Mouse (Mus musculus): ENCODE results near the gene Tgm4.

The Tgm4 gene

DNA sequence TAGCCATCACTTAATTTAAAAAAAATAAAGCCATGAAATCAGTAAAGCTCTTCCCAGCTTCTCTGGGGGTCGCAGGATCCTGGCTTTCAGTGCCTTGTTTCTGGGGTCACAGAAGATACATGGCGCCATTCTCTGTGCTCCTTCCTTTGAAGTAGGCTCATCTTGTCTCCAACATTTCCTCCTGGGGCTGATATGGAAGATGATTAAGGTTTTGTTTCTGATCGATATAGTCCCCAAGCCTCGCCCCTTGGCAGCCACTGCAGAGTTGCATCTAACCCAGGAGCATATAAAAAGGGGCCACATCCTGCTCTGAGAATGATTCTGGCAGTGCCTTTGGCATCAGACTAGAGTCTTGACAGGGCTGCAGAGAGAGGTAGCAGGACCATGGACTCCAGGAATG, at the start of gene Tgm4:
Gene Tgm4 (plus strand): TSS at position 301 of the 400 bp plus-strand sequence.
- no peak for DNase-seq (ENCODE audit: low spot score)

DNA sequence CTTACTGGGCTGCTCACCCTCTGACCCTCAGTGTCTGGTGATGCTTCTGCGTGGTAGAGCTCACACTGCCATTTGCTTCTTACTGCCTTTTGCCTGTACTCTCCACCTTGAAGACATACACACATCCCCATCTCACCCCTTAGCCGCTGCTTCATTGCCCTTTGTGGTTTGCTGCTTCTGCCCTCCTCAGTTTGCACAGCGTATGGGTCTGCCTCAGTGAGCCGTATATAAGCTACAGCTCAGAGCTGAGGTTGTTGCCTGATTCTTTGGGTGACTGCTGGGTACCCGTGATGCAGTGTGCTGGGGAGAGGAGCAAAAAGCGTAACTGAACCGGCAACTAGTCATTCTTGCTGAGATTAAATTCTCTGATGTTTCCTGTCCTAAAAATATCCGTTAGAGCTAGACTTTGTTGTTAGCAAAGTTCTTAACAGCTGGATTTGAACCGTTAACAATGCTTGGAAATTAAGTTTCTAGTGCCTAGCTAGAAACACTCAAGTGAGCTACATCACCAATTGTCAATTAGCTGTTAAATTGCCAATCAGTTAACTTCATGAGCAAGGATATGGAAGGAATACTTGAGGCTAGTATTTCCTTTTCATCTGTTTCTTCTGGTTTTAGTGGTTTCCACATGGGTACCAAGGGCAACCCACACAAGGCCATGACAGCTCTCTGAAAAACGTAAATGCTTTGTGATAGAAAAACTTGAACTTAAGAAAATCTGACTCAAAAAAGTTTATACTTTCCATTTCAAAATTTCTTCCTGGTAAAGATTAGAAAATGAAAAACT, 35.9 kb upstream of the Tgm4 start:
- no peak for DNase-seq (ENCODE audit: low spot score)

DNA sequence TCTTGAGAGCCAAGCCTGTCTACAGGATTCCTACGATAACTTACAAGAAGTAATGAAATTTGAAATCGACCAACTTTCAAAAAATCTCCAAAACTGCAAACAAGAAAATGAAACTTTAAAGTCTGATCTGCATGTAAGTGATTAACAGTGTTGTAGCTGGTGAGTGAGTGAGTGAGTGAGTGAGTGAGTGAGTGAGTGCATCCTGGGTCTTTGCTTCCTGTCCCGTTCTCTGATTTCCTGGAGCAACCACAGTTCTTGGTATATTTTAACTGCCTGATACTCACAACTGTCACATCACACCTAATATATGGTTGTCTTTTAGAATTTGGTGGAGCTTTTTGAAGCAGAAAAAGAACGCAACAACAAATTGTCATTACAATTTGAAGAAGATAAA, 35.3 kb upstream of the Tgm4 start:
- DNase-seq (ENCODE audit: low spot score): no peak

DNA sequence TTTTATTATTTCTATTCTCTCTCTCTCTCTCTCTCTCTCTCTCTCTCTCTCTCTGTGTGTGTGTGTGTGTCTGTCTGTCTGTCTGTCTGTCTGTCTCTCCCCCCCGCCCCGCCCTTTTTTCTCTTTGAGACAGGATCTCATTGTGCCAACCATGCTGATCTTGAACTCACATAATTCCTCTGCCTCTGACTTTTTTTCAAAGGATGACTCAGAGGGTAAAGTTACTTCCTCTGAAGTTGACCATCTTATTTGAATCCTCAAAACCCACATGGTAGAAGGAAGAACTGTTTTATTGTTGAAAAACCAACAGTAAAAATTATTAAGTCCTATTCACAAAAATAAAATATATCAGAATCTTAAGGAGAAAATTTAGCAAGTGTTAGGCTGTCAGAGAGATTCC, 29.8 kb upstream of the Tgm4 start:
- no peak for DNase-seq (ENCODE audit: low spot score)

GRCm38 (mm10) chr9:123006071-123006470, 28.5 kb upstream of the Tgm4 start:
- DNase-seq (ENCODE audit: low spot score): no peak

- DNase-seq (ENCODE audit: low spot score): peak; percentile 88
Observed at GRCm38 (mm10) chr9:123020995-123021631, 13.4 kb upstream of the Tgm4 start, which contains the start of gene Tmem42. Gene Tmem42, plus strand, starts transcription at chr9:123021326.

DNA sequence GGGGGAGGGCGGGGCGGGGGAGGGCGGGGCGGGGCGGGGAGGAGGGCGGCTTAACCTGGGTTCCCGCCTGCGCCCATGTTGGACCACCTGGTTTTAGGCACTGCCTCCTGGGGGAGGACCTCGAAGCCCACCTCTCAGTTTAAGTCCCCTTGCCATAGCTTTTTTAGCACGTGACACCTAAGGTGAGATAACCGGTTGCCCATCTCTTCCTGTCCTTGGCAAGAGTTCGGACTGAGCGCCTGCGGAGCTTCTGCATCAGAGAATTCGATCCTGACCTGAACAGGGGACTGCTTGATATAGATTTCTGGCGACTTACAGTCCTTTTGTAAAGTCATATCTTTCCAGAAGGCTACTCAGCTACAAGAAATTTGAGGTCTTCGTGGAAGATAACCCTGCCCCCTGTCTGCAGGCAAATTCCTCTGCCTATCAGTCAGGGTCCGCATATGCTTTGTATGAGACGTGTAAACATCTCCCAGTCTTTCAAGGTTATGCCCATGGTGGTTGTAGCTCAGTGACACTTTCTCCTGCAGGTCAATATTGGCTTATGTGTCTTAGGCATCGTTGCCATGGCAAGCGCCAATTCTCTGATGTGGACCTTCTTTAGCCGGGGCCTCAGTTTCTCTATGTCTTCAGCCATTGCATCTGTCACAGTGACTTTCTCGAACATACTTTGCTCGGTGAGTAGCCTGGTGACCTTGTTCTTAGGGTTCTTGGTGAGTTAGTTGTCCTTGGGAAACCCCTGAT, 12.7 kb upstream of the Tgm4 start:
- no peak for DNase-seq (ENCODE audit: low spot score)

- DNase-seq (ENCODE audit: low spot score): no peak
Observed at GRCm38 (mm10) chr9:123024201-123024600, 10.3 kb upstream of the Tgm4 start.

DNA sequence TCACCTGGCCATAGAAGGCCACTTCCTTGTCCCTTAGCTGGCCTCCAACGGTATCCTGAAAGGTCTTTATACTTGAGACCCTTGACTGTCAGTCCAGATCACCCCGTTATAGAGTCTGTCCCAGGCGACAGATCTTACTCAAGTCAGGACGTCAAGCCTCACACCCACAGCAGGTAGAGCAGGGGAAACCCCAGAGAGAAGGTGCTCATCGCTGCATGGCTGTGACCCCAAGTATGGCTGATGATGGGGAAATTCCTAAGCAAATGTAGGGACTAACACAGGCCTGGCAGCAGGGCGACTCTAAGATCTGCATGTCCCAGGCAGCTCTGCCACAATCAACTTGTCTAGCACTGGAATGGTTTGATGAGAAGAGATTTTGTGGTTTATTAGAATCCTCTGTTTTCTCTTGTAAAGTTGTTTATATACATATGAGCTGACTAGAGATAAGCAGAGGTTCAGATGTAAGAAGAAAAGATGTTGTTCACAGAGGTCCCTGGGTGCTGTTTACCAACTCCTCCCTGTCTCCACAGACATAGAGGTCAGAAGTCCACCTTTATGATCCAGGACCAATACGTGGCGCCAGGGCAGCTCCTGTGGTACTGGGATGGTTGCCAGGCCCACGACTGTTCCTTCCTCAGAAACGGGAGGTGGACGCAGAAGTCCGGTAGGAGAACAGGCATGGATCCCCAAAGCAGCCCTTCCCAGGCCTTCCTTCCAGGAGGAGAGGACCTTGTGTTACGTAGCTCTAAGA, 2.9 kb upstream of the Tgm4 start:
- DNase-seq (ENCODE audit: low spot score): no peak

- DNase-seq (ENCODE audit: low spot score): no peak
Observed at GRCm38 (mm10) chr9:123047665-123048064, 13.1 kb downstream of the Tgm4 start.

- DNase-seq (ENCODE audit: low spot score): no peak
Observed at GRCm38 (mm10) chr9:123058724-123059292, 24.3 kb downstream of the Tgm4 start.

DNA sequence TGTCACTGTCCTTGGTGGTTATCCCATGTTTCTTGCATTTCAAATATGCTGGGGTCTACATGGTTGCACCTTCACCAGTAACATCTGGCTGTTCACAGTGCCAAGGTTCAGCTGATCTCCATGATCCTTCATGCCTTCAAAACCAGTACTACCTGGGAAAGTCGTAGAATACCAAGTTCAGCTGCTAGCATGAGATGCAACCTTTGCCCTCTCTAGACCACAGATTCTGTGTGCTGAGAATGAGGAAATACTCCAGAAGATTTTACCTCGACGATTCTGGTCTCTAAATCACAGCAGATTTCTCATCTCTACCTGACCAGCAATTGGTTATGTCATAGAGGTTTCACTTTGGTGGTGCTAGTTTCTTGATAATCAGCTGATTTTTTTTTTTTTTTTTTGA, 25.6 kb downstream of the Tgm4 start:
- DNase-seq (ENCODE audit: low spot score): no peak

DNA sequence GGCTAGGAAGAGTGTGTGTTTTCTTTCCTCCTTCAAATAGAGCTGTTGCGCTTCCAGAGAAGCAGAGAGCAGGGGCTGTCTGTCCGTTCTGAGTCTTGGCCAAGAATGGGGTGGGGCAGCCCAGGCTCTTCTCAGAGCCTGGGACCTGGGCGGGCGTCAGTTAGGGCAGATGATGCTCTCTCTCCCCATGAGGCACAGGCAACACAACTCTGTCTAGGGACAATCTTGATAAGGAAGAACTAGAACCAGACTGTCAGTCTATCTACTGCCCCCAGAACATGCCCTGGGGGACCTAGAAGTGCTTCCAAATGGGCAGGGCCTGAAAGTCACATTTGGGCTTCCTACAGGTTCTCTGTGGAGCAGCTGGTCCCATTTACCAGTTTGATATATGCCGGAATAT, 44.6 kb downstream of the Tgm4 start:
- DNase-seq (ENCODE audit: low spot score): no peak

DNA sequence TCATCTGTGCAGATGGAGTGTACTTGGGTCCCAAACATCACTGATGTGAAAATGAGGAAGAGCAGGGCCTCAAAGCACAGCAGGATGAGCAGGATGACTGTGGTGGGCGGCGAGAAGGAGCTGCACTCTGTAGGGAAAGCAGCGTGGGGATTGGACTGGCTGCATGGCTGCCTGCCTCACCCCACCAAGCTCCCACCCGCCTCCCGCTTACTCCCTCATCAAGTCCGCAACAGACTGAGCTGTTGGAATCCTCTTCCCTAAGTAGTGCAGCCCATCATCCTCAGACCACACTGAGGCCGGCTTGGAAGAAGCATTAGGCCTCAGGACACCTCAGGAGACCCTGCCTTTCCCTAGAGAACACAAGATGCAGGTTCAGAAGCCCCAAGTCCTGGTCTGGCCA, 45.8 kb downstream of the Tgm4 start:
- DNase-seq (ENCODE audit: low spot score): no peak

DNA sequence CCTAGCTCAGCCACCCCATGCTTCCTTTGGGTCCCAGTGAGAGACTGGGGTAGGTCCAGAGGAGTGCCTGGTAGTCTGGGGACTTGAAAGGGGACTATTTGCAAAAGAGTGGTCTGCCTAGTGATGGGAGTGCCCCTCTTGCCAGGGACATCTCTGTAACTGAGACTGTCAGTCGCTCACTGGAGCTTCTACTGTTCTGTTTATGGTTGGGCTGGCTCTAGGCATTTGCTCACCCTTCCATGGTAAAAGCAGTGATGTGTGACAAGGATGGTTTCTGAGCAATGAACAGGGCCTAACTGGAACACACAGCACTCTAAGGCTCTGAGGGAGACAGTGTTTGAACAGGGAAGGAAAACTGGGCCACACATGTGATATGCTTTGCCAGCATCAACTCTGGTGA, 46.3 kb downstream of the Tgm4 start:
- DNase-seq (ENCODE audit: low spot score): no peak

DNA sequence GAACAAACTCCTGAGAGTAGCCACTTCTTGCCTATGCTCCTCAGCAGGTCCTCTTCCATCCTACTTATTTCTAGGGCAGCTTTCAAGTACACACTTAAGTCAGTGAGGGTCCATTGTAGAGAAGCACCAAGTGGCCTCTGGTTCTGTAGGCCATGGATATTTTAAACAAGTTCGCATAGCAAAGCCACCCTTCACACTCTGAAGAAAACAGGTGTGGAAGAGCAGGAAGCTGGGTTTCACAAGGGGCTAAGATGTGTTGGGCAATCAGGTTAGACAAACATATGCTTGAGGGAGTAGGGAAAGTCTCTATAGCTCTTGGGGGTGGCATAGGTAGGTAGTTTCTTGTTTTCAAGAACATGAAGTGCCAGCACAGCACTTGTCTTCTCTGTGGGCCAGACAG, 50.8 kb downstream of the Tgm4 start:
- DNase-seq (ENCODE audit: low spot score): no peak

DNA sequence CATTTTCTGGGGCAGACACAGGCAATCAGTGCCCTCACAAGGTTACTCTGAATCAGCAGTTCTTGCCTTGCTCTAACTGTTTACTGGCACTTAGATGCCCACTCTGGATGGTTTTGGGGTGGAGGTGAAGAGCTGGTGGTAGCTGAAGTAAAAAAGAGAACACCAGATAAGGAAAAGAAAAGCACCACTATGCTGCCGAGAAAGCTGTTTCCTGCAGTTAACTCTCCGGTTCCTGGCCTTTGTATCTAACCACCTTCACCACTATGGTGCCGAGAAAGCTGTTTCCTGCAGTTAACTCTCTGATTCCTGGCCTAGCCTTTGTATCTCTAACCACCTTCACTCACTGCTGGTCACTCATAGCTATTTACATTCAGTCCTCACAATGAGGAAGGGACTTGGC, 53.0 kb downstream of the Tgm4 start:
- no peak for DNase-seq (ENCODE audit: low spot score)

- DNase-seq (ENCODE audit: low spot score): no peak
Observed at GRCm38 (mm10) chr9:123090844-123091243, 56.3 kb downstream of the Tgm4 start.

DNA sequence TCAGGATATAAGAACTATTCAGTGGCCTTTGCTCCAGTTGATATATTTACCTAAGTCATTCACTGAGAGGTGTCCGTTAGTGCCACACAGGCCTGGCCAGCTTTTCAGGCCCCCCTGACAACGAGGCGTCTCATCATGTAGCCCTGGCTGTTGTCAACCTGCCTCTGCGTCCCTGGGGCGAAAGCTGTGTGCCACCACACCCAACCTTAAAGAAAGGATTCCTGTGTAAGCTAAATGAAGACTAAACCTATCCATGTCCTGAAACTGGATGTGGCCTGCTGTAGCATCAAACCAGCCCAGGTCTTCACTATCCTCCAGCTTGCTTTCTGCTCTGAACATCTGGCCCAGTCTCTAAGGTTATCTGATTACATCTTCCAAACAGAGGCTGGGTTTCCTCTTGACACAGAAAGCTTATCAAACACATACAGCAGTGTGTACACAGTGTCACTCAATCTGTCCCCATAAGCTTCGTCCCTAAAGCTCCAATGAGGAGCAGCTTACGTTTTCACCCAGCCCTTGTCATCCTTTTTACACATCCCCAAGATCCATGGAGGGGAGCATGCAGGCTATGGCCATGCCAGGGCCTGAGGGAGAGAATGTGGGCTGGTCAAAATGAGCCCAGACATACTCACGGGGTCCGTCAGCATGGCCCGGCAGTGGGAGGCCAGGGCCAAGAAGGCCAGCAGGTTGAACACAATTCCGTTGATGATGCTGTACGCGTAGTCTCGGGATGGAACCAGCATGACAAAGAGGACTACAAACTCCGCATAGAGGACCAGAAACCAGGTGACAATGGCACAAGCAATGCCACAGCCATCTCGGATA, 65.3 kb downstream of the Tgm4 start:
- DNase-seq (ENCODE audit: low spot score): no peak

- no peak for DNase-seq (ENCODE audit: low spot score)
Observed at GRCm38 (mm10) chr9:123103425-123103824, 68.9 kb downstream of the Tgm4 start.

GRCm38 (mm10) chr9:123104362-123104761, 69.8 kb downstream of the Tgm4 start:
- DNase-seq (ENCODE audit: low spot score): no peak

All from urinary bladder, postnatal 14 days (tissue).